ENCODE assay signal across 19 mouse cellular contexts in the genomic region with DNA sequence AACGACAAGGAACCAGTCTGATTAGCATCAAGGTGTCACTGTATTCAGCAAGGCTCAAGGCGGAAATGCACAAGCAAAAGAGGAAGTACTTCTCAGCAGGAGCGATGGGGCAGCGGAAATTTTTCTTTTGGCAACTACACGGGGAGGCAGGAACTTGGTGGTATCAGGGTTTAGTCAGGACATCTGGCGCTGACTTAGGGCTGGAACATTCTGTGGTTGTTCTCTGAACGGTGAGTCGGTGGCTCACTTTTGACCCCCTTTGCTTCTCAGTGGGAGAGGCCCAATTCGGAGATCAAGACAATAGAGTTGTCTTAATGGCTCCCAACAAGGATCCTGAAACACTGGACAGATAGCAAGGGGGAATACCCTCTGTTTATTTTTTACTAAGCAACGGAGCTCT.
"Had no signal": no experiment of that assay in that cellular context is flagged by ENCODE, and none has a peak within 500 bp of the region (broad histone marks: within the 10 kb centered on the region; RNA-seq: fewer than 3 reads in every experiment).

No protein-coding gene starts in this region.

- DNase-seq: cerebellum, adult 9-11 months; cerebellum, postnatal 10 days; cerebellum, postnatal 14 days; cerebellum, postnatal 25 days; cerebellum, postnatal 36 days; embryo, embryonic 11 days; forebrain, postnatal 0 days; gastrocnemius, adult 2 months; gastrocnemius, postnatal 10 days; gastrocnemius, postnatal 14 days; gastrocnemius, postnatal 25 days; gastrocnemius, postnatal 36 days; heart, adult 11 months; heart, adult 18-20 months; heart, adult 2 months had no signal

- ATAC-seq: forebrain, embryonic 13.5 days; forebrain, embryonic 14.5 days; forebrain, embryonic 15.5 days; forebrain, embryonic 16.5 days; forebrain, postnatal 0 days had no signal
